Mouse (Mus musculus): ENCODE results near the gene Klf12.

DNA sequence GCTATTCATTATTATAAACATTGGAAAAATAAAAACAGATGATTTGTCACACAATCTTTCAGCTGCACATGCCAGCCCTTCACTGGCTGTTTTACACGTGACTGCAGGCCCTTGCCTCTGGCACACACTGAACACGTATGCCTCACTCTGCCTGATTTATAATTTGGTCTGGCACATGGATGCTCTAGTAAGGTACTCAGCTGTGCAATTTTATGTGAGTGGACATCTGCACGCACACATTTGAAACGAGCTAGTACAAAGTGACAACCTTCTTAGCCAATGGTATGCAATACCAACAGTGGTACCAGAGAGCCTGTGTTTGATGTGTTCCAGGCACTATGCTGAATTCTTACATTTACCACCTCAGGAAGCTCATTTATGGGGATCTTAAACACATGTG, 316.6 kb downstream of the Klf12 start:
- no peak for TF ChIP-seq CTCF (IDR thresholded peaks at IDR 0.05; ENCODE audit: low read depth)
- no peak for TF ChIP-seq EP300 (IDR thresholded peaks at IDR 0.05; ENCODE audit: low read depth)
